Mouse (Mus musculus) myocyte (in vitro differentiated cells): ENCODE data around the gene Sema7a. TPM values are rescaled to one million over a fixed set of nuclear protein-coding genes. Genes with fewer than 3 reads are reported as not detected.

Experiments used
- H3K27me3 ChIP-seq: one replicate; pipeline ENCODE4 v1.6.1; 2011; ENCODE audit not compliant: control insufficient read depth, insufficient read depth, insufficient read length
- H3K36me3 ChIP-seq: one replicate; pipeline ENCODE4 v1.6.1; 2011; ENCODE audit not compliant: control insufficient read depth, insufficient read depth
- H3K4me2 ChIP-seq: one replicate; pipeline ENCODE4 v1.6.1; 2011; ENCODE audit warnings: low read depth, control low read depth
- H3K4me3 ChIP-seq: one replicate; pipeline ENCODE4 v1.5.1; 2011; ENCODE audit warnings: mild to moderate bottlenecking, control low read depth, moderate library complexity
- H3K79me2 ChIP-seq: one replicate; pipeline ENCODE4 v1.6.1; 2011; ENCODE audit not compliant: control insufficient read depth, insufficient read depth
- H3ac ChIP-seq: one replicate; pipeline ENCODE4 v1.6.1; 2011; ENCODE audit not compliant: control insufficient read depth, insufficient read length
- CEBPB ChIP-seq: IDR thresholded peaks from 2 replicates; pipeline ENCODE4 v1.6.1; 2011; ENCODE audit warnings: mild to moderate bottlenecking, moderate library complexity; ENCODE audit not compliant: poor library complexity, insufficient read depth, severe bottlenecking
- E2F4 ChIP-seq: IDR thresholded peaks from one replicate; pipeline ENCODE4 v1.6.1; 2011; ENCODE audit warnings: mild to moderate bottlenecking, control low read depth, moderate library complexity; ENCODE audit not compliant: insufficient read depth
- MAX ChIP-seq: IDR thresholded peaks from one replicate; pipeline ENCODE4 v1.6.1; 2011; ENCODE audit warnings: low read depth, mild to moderate bottlenecking, control low read depth
- MYOD1 ChIP-seq, 3 experiments: IDR thresholded peaks; one replicate each; pipeline ENCODE4 v1.6.1; 2011; ENCODE audit warnings: control low read depth in 2 of 3, low read depth in 2 of 3, mild to moderate bottlenecking in 2 of 3, moderate library complexity in 1 of 3; ENCODE audit not compliant: insufficient read length in 2 of 3, control insufficient read depth in 1 of 3
- MYOG ChIP-seq, 3 experiments: IDR thresholded peaks; one replicate each; pipeline ENCODE4 v1.6.1; 2011; ENCODE audit warnings: control low read depth in 2 of 3, low read depth in 2 of 3, mild to moderate bottlenecking in 2 of 3; ENCODE audit not compliant: insufficient read length in 2 of 3, control insufficient read depth in 1 of 3, insufficient read depth in 1 of 3
- POLR2A ChIP-seq: IDR thresholded peaks from one replicate; pipeline ENCODE4 v1.6.1; 2011; ENCODE audit warnings: low read depth, mild to moderate bottlenecking, control low read depth, moderate library complexity; ENCODE audit not compliant: insufficient read length
- POLR2AphosphoS2 ChIP-seq: IDR thresholded peaks from one replicate; pipeline ENCODE4 v1.6.1; 2011; ENCODE audit warnings: low read depth, control low read depth; ENCODE audit not compliant: insufficient read length
- REST ChIP-seq: IDR thresholded peaks from one replicate; pipeline ENCODE4 v1.6.1; 2011; ENCODE audit warnings: mild to moderate bottlenecking, control low read depth, moderate library complexity; ENCODE audit not compliant: insufficient read depth, insufficient read length
- SRF ChIP-seq: IDR thresholded peaks from one replicate; pipeline ENCODE4 v1.6.1; 2011; ENCODE audit warnings: low read depth; ENCODE audit not compliant: control insufficient read depth, insufficient read length
- TCF12 ChIP-seq: IDR thresholded peaks from one replicate; pipeline ENCODE4 v1.6.1; 2011; ENCODE audit warnings: mild to moderate bottlenecking, control low read depth; ENCODE audit not compliant: poor library complexity, insufficient read depth, severe bottlenecking
- TCF3 ChIP-seq: IDR thresholded peaks from one replicate; pipeline ENCODE4 v1.6.1; 2011; ENCODE audit warnings: low read depth, control low read depth; ENCODE audit not compliant: insufficient read length
- USF1 ChIP-seq: IDR thresholded peaks from one replicate; pipeline ENCODE4 v1.6.1; 2011; ENCODE audit warnings: low read depth, mild to moderate bottlenecking, control low read depth, moderate library complexity
- polyA plus RNA-seq: library from polyadenylated mRNA; unstranded; fragments of >200 nt; fragmentation: generic; extraction: Trizol; gene quantifications from one replicate; pipeline ENCODE4 v1.2.1, GENCODE M21; 2012; ENCODE audit warnings: missing spikeins

The Sema7a gene
- polyA plus RNA-seq, 1 experiment: 27.4 TPM

DNA sequence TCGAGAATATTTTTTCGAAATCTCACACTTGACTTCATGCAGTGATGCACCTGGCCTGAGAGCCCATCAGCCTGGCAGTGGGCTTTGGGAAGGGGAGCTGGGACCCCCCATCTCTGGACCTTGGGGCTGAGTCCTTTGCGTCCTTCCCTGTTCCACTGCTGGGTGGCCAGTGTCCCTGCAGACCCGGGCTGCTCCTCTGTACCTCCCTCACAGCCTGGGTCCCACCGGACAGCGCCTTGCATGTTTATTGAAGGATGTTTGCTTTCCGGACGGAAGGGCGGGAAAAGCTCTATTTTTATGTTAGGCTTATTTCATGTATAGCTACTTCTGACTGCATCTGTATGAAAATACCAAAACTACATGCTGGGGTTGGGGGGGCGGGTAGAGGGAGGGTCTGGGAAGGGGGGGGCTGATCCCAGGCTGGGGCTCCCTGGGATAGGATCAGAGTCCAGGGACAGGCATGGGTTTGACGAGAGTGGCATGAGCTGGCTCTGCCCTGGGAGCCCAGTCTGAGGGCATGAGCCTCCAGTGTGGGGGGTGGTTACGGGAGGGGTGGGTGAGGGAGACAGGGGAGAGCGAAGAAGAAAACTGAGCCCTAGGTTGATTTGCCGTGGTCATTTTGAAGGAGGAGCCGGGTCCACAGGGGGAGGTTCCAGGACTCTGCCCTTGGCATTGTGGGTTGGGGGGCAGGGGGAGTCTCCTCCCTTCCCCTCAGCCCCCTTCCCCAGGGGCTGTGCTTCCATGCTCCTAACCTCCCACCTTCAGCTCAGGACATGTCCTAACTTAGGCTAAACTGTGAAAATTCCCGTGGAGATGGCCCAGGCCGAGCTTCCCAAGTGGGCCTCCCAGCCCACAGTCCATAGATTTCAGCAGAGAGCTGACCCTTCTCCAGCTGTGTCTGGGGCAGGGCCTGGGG, 22.2 kb downstream of the Sema7a start:
- H3ac ChIP-seq: no peak overlapping the region
- TF ChIP-seq CEBPB (no peak), MYOG (IDR thresholded peaks at IDR 0.05; ENCODE audit: control insufficient read depth in 1 of 3, insufficient read depth in 1 of 3, insufficient read length in 2 of 3, low read depth in 2 of 3) (no peak)
- H3K79me2 ChIP-seq: no peaks in the 10 kb centered on the region
- H3K4me2 ChIP-seq: no peak overlapping the region
- no peaks in the 10 kb centered on the region for H3K27me3 ChIP-seq
- no peak overlapping the region for H3K4me3 ChIP-seq
- H3K36me3 ChIP-seq: peaks cover 10% of the 10 kb centered on the region

DNA sequence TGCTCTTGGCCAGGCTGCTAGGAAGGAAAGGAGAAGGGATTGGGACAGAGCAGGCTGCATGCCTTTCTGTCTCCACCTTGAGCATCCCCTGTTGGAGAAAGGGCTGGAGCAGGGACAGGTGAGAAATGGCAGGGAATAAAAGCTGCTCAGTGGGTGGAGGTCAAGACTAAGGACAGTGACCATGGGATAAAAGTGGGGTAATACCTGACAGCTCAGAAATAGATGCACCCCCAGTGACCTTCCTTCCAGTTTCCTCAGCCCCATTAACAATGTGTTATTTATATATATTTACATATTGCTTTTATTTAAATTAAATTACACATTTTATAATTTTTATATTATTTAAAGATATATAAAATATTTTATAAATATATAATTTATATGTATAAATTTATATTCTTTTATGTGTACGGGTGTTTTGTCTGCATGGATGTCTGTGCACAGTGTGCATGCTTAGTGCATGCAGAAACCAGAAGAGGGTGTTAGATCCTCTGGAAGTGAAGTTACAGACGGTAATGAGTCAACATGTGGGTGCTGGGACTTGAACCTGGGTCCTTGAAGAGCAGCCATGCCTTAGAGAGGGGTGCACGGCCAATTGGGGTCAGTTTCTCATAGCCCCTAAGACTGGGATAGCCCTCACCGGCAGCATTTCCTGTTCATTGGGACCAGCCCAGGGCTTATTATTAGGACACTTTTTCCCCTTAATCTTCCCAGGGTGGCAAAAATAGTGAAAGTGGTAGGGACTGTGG, 23.5 kb downstream of the Sema7a start:
- Histone ChIP-seq H3ac (no peak overlapping the region), H3K4me3 (no peak overlapping the region)
- TF ChIP-seq POLR2AphosphoS2 (no peak), POLR2A (no peak), MYOD1 (IDR thresholded peaks at IDR 0.05; ENCODE audit: control insufficient read depth in 1 of 3, insufficient read length in 2 of 3, low read depth in 2 of 3) (no peak), TCF12 (no peak), USF1 (no peak), CEBPB (no peak), E2F4 (no peak), SRF (no peak), REST (no peak), TCF3 (no peak), MAX (no peak), MYOG (IDR thresholded peaks at IDR 0.05; ENCODE audit: control insufficient read depth in 1 of 3, insufficient read depth in 1 of 3, insufficient read length in 2 of 3, low read depth in 2 of 3) (no peak)

DNA sequence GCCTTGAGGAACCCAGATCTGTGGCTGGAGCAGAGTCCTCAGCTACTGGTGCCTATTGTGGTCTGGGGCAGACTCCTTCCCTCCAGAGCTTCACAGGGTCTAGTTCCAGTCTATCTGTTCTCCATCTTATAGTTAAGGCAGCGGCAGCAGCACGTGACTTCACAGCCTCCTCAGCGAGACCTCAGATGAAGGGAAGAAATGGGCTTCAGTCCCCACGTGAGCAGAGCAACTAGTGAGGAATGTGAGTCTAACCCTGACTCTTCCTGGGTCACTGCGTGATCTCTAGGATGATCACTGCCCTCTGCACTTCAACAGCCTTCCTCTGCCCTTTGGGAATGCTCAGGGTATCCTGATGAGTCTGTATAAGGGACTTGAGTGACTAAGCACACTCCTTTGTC, 24.1 kb downstream of the Sema7a start:
- TF ChIP-seq E2F4: no peak
- no peak for TF ChIP-seq POLR2A
- TF ChIP-seq MAX: no peak
- TF ChIP-seq CEBPB: no peak
- no peak for TF ChIP-seq MYOD1 (IDR thresholded peaks at IDR 0.05; ENCODE audit: control insufficient read depth in 1 of 3, insufficient read length in 2 of 3, low read depth in 2 of 3)
- TF ChIP-seq REST: no peak
- TF ChIP-seq MYOG (IDR thresholded peaks at IDR 0.05; ENCODE audit: control insufficient read depth in 1 of 3, insufficient read depth in 1 of 3, insufficient read length in 2 of 3, low read depth in 2 of 3): no peak
- no peak for TF ChIP-seq POLR2AphosphoS2
- TF ChIP-seq USF1: no peak
- no peak for TF ChIP-seq TCF12
- TF ChIP-seq TCF3: no peak
- TF ChIP-seq SRF: no peak
- no peak overlapping the region for H3K4me2 ChIP-seq
- peaks cover 10% of the 10 kb centered on the region for H3K36me3 ChIP-seq
- no peak overlapping the region for H3ac ChIP-seq
- H3K79me2 ChIP-seq: no peaks in the 10 kb centered on the region
- H3K27me3 ChIP-seq: no peaks in the 10 kb centered on the region
- H3K4me3 ChIP-seq: no peak overlapping the region

More for the DNA sequence above, 23.5 kb downstream of the Sema7a start:
- H3K4me2 ChIP-seq: no peak overlapping the region
- H3K27me3 ChIP-seq: no peaks in the 10 kb centered on the region
- peaks cover 10% of the 10 kb centered on the region for H3K36me3 ChIP-seq
- no peaks in the 10 kb centered on the region for H3K79me2 ChIP-seq

GRCm38 (mm10) chr9:57964528-57965250, 24.8 kb downstream of the Sema7a start:
- no peak overlapping the region for H3K4me2 ChIP-seq
- TF ChIP-seq CEBPB (no peak), POLR2AphosphoS2 (no peak), MAX (no peak), POLR2A (no peak), MYOD1 (IDR thresholded peaks at IDR 0.05; ENCODE audit: control insufficient read depth in 1 of 3, insufficient read length in 2 of 3, low read depth in 2 of 3) (no peak), TCF12 (no peak), E2F4 (no peak), TCF3 (no peak), SRF (no peak), USF1 (no peak), REST (no peak), MYOG (IDR thresholded peaks at IDR 0.05; ENCODE audit: control insufficient read depth in 1 of 3, insufficient read depth in 1 of 3, insufficient read length in 2 of 3, low read depth in 2 of 3) (no peak)
- no peak overlapping the region for H3K4me3 ChIP-seq
- no peak overlapping the region for H3ac ChIP-seq
- no peaks in the 10 kb centered on the region for H3K27me3 ChIP-seq
- H3K79me2 ChIP-seq: no peaks in the 10 kb centered on the region
- peaks cover 10% of the 10 kb centered on the region for H3K36me3 ChIP-seq
